8 mouse cellular contexts compared by ENCODE assay signal in the genomic region with DNA sequence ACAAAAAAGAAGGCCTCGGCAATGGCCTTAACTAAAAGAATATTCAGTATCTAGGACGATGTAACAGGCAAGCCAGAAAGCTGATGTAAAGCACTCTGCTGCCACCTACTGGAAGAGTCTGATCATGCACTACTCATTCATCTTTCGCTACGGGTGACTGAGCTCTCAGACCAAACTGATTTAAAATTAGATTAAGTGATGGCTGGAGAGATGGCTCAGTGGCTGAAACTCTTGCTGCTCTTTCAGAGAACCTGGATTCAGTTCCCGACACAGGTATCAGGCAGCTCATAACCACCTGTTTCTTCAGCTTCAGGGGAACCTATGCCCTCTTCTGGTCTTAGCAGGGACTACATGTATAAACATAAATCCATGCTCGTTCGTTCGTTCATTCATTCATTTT. TPM values are rescaled to one million over a fixed set of nuclear protein-coding genes. Genes with fewer than 3 reads are reported as not detected.
DNase-seq lines count a peak whose midpoint lies in the region; ATAC-seq and TF ChIP-seq lines count a peak whose summit lies in the region.

No protein-coding gene starts in this region.

- H3K27ac ChIP-seq in hindbrain, embryonic 10.5 days: no peak overlapping the region

- in situ Hi-C loops in Patski (cut with MboI; ENCODE audit: low pct_unique_long_range_greater_than_20kb): loop anchor here (5.0 to 10.0 kb wide), 2 partner anchors 249 to 557 kb away; a partner anchor contains a TSS

- peak; percentile 95 for TF ChIP-seq CTCF in Patski (IDR thresholded peaks at IDR 0.05)

- no peaks in the 10 kb centered on the region for H3K27me3 ChIP-seq in Patski
- H3K27me3 ChIP-seq in hindbrain, embryonic 10.5 days (ENCODE audit: insufficient read depth, poor library complexity, severe bottlenecking): no peaks in the 10 kb centered on the region

- H3K4me3 ChIP-seq in hindbrain, embryonic 10.5 days: 0 out of 2 replicates have a peak overlapping the region, but pooled peaks have one; percentile 18

- peak; percentile 26 for ATAC-seq in Patski

- peaks cover 41% of the 10 kb centered on the region for H3K36me3 ChIP-seq in hindbrain, embryonic 10.5 days

- peak; percentile 53 for DNase-seq in Patski (ENCODE audit: low read depth, low spot score)
- peak; percentile 53 for DNase-seq in cerebellum, adult 9-11 months
- DNase-seq in frontal cortex, adult 2 months (ENCODE audit: extremely low spot score in 1 of 2, low spot score in 1 of 2): peak; percentile 73 to 91
- DNase-seq in hindbrain, embryonic 10.5 days (ENCODE audit: low spot score): peak; percentile 74
- DNase-seq in layer of hippocampus, postnatal 10 days (ENCODE audit: low spot score in 2 of 2): peak; percentile 87 to 88
- peak; percentile 88 for DNase-seq in lung, postnatal 10 days
- DNase-seq in retina, adult 2 months (ENCODE audit: low read depth, low spot score): peak; percentile 68
- DNase-seq in thymus, postnatal 4 days: peak; percentile 76

- H3K4me1 ChIP-seq in hindbrain, embryonic 10.5 days (replicated peaks): no peaks in the 10 kb centered on the region

- POLR2A ChIA-PET in Patski (lab: Charles Lee): no interaction called here

- CTCF ChIA-PET in Patski (lab: Charles Lee): interaction anchor here (0.7 to 6.5 kb wide), 29 partner anchors 11 to 366 kb away, joined by 3 to 121 read pairs (median 5); a partner anchor contains a TSS

- 27% methylated on average over 8 of the region's 8 CpGs for WGBS in hindbrain, embryonic 10.5 days

- no peaks in the 10 kb centered on the region for H3K9me3 ChIP-seq in hindbrain, embryonic 10.5 days

RNA-seq across cellular contexts. Expression of a gene that starts 27.8 kb away (rescaled TPM):
- 10.9 TPM for polyA plus RNA-seq in Patski (2021)
- polyA plus RNA-seq in frontal cortex, adult 2 months (2012; rRNA removed): 9.1 and 9.5 TPM in 2 replicates
- 15.7 and 17.1 TPM in 2 replicates for polyA plus RNA-seq in hindbrain, embryonic 10.5 days (2016; fragmentation: Nextera tagmentation; extraction: Ambion mirVana)
- 10 to 100 TPM; 17.9 to 19.9 TPM for total RNA-seq in layer of hippocampus, postnatal 10 days (2021)

RNA-seq across cellular contexts. Expression of a gene that starts 28.1 kb away (rescaled TPM):
- polyA plus RNA-seq in Patski (2021): 8.9 TPM
- polyA plus RNA-seq in frontal cortex, adult 2 months (2012; rRNA removed): 10.0 and 10.5 TPM in 2 replicates
- 20.0 and 23.7 TPM in 2 replicates for polyA plus RNA-seq in hindbrain, embryonic 10.5 days (2016; fragmentation: Nextera tagmentation; extraction: Ambion mirVana)
- total RNA-seq in layer of hippocampus, postnatal 10 days (2021): 10 to 100 TPM; 11.4 to 12.3 TPM
